13 mouse cellular contexts compared by ENCODE assay signal in genomic region chr1:126928186-126928585, GRCm38 (mm10).
A peak's percentile ranks its signal among the peaks of the same experiment; 100 is the strongest.
DNase-seq lines count a peak whose midpoint lies in the region; ATAC-seq and TF ChIP-seq lines count a peak whose summit lies in the region.
"Had no signal": no experiment of that assay in that cellular context is flagged by ENCODE, and none has a peak within 500 bp of the region (broad histone marks: within the 10 kb centered on the region; RNA-seq: fewer than 3 reads in every experiment).

No protein-coding gene starts in this region.

- no peak for ATAC-seq in hindbrain, embryonic 11.5 days (ENCODE audit: low FRiP score)
- no peak for ATAC-seq in hindbrain, postnatal 0 days
- ATAC-seq: liver, postnatal 0 days had no signal

- 56% methylated on average over 7 of the region's 7 CpGs for WGBS in hindbrain, embryonic 10.5 days
- WGBS in hindbrain, embryonic 11.5 days = 45% methylated on average over 7 of the region's 7 CpGs
- WGBS in hindbrain, postnatal 0 days = 25% methylated on average over 7 of the region's 7 CpGs

- TF ChIP-seq POLR2A in brain, embryonic 14.5 days (IDR thresholded peaks at IDR 0.05; ENCODE audit: borderline replicate concordance, extremely low read depth, insufficient read depth, insufficient read length, poor library complexity, severe bottlenecking) = no peak

- no peak overlapping the region for H3K4me2 ChIP-seq in hindbrain, embryonic 11.5 days (replicated peaks; ENCODE audit: low read depth, low read length)
- H3K4me2 ChIP-seq in hindbrain, postnatal 0 days (ENCODE audit: low read depth, low read length) = no peak overlapping the region
- H3K4me2 ChIP-seq: embryonic facial prominence, embryonic 15.5 days had no signal

- no peak for TF ChIP-seq CTCF in brain, embryonic 14.5 days (IDR thresholded peaks at IDR 0.05; ENCODE audit: borderline replicate concordance, extremely low read depth, insufficient read depth, insufficient read length)
- TF ChIP-seq CTCF in hindbrain, postnatal 0 days (IDR thresholded peaks at IDR 0.05; ENCODE audit: low read depth) = no peak

- H3K4me3 ChIP-seq in hindbrain, embryonic 10.5 days = no peak overlapping the region
- no peak overlapping the region for H3K4me3 ChIP-seq in hindbrain, embryonic 11.5 days (ENCODE audit: low read depth, low read length)
- H3K4me3 ChIP-seq in hindbrain, postnatal 0 days (ENCODE audit: low read length) = no peak overlapping the region
- H3K4me3 ChIP-seq: embryonic facial prominence, embryonic 15.5 days; left cerebral cortex, adult 2 months had no signal

- H3K27ac ChIP-seq in hindbrain, embryonic 10.5 days = peak overlapping the region; percentile 60
- H3K27ac ChIP-seq in hindbrain, embryonic 11.5 days (ENCODE audit: low read depth, low read length) = no peak overlapping the region
- H3K27ac ChIP-seq in hindbrain, postnatal 0 days = no peak overlapping the region
- H3K27ac ChIP-seq: embryonic facial prominence, embryonic 15.5 days; left cerebral cortex, adult 2 months had no signal

- no peak overlapping the region for H3K9ac ChIP-seq in hindbrain, embryonic 11.5 days (ENCODE audit: low read depth, low read length)
- H3K9ac ChIP-seq in hindbrain, postnatal 0 days (replicated peaks; ENCODE audit: low read length) = no peak overlapping the region
- H3K9ac ChIP-seq: embryonic facial prominence, embryonic 15.5 days; liver, postnatal 0 days had no signal

- no peaks in the 10 kb centered on the region; the same call in 1 of the 2 replicates for H3K27me3 ChIP-seq in hindbrain, embryonic 10.5 days (ENCODE audit: insufficient read depth, poor library complexity, severe bottlenecking)
- no peaks in the 10 kb centered on the region for H3K27me3 ChIP-seq in hindbrain, embryonic 11.5 days (ENCODE audit: control insufficient read depth, insufficient read depth, low read length)
- 0 out of 2 replicates have a peak, but pooled peaks cover 4% of the 10 kb centered on the region for H3K27me3 ChIP-seq in hindbrain, postnatal 0 days (ENCODE audit: insufficient read depth, low read length)
- H3K27me3 ChIP-seq: embryonic facial prominence, embryonic 15.5 days had no signal

- no peaks in the 10 kb centered on the region for H3K9me3 ChIP-seq in hindbrain, embryonic 10.5 days
- H3K9me3 ChIP-seq in hindbrain, embryonic 11.5 days (ENCODE audit: control insufficient read depth, low read length) = no peaks in the 10 kb centered on the region
- no peaks in the 10 kb centered on the region for H3K9me3 ChIP-seq in hindbrain, postnatal 0 days (ENCODE audit: low read length)
- H3K9me3 ChIP-seq: embryonic facial prominence, embryonic 15.5 days had no signal

- H3K36me3 ChIP-seq in hindbrain, embryonic 10.5 days = no peaks in the 10 kb centered on the region
- H3K36me3 ChIP-seq in hindbrain, embryonic 11.5 days (ENCODE audit: control insufficient read depth, insufficient read depth, low read length) = no peaks in the 10 kb centered on the region
- H3K36me3 ChIP-seq in hindbrain, postnatal 0 days (ENCODE audit: insufficient read depth, low read length) = no peaks in the 10 kb centered on the region
- H3K36me3 ChIP-seq: embryonic facial prominence, embryonic 15.5 days had no signal

- no peak for DNase-seq in hindbrain, embryonic 10.5 days (ENCODE audit: low spot score)
- no peak for DNase-seq in hindbrain, embryonic 11.5 days (ENCODE audit: low spot score)
- peak; percentile 79 for DNase-seq in brain, embryonic 14.5 days (ENCODE audit: low read depth)
- peak; percentile 54 for DNase-seq in hindbrain, postnatal 0 days (ENCODE audit: low spot score)
- DNase-seq in lung, postnatal 14 days = peak; percentile 54
- no peak for DNase-seq in yolk sac, embryonic 10.5 days (ENCODE audit: low spot score)
- no peak for DNase-seq in layer of hippocampus, postnatal 36 days
- DNase-seq: cerebellum, adult 8-10 months; gastrocnemius, postnatal 14 days; liver, postnatal 0 days; thymus, adult 18-20 months had no signal

- H3K4me1 ChIP-seq in hindbrain, embryonic 10.5 days (replicated peaks) = peaks cover 42% of the 10 kb centered on the region
- H3K4me1 ChIP-seq in hindbrain, embryonic 11.5 days (replicated peaks; ENCODE audit: control insufficient read depth, insufficient read depth, low read length) = no peaks in the 10 kb centered on the region
- H3K4me1 ChIP-seq in hindbrain, postnatal 0 days (ENCODE audit: insufficient read depth, low read length) = peaks cover 13% of the 10 kb centered on the region; the same call in 1 of the 2 replicates

Comparison
In these comparisons a context has a peak if more than half of its experiments do, and no peak if none do; other contexts are left out.
1. DNase-seq: peak in brain, embryonic 14.5 days (single experiment), hindbrain, postnatal 0 days (single experiment) and lung, postnatal 14 days (single experiment); none in hindbrain, embryonic 10.5 days (single experiment), hindbrain, embryonic 11.5 days (single experiment), yolk sac, embryonic 10.5 days (single experiment) and layer of hippocampus, postnatal 36 days (0 of 2).